Mouse (Mus musculus) E14TG2a.4 (cell line): ENCODE data around the gene D11Wsu47e.

Source experiments
- CTCF ChIP-seq: conservative IDR thresholded peaks from 2 replicates; pipeline ENCODE4 v1.5.1; 2014; ENCODE audit warnings: low read length
- NANOG ChIP-seq: IDR thresholded peaks from 2 replicates; pipeline ENCODE4 v1.6.1; 2014; ENCODE audit warnings: borderline replicate concordance, low read length, mixed read lengths
- POU5F1 ChIP-seq: IDR thresholded peaks from 2 replicates; pipeline ENCODE4 v1.6.1; 2014; ENCODE audit warnings: low read length, borderline replicate concordance

- TF ChIP-seq CTCF (no peak), POU5F1 (no peak), NANOG (no peak)
These were observed 16.5 kb upstream of the D11Wsu47e start for GRCm38 (mm10) chr11:113667704-113668103.
